Mouse (Mus musculus) effector memory CD4-positive, alpha-beta T cell, adult 7 months (primary cell): ENCODE measurements around the gene Spag17. TPM values are rescaled to one million over a fixed set of nuclear protein-coding genes. Genes with fewer than 3 reads are reported as not detected.

ENCODE experiments used
- polyA plus RNA-seq: library from polyadenylated mRNA; unstranded; fragments of 100-300 nt; shearing (Covaris generic); gene quantifications from one replicate; pipeline ENCODE4 v1.2.1, GENCODE M21; 2017

The Spag17 gene
- polyA plus RNA-seq, result not detected

GRCm38 (mm10) chr3:99885187-99885811 lies at the start of gene Spag17:
Gene Spag17 (plus strand): TSS chr3:99885406.

GRCm38 (mm10) chr3:100162315-100163105 lies 277.3 kb downstream of the Spag17 start, which contains the start of the genes Gdap2 and Wdr3:
Gene Gdap2 (plus strand): TSS chr3:100162381.
Gene Wdr3 (minus strand): TSS chr3:100162407.

